Mouse (Mus musculus): ENCODE data around the gene Fam161a. TPM values are rescaled to one million over a fixed set of nuclear protein-coding genes. Genes with fewer than 3 reads are reported as not detected.

Gene Fam161a
- 5.4 and 6.7 TPM in 2 replicates for polyA plus RNA-seq (2015; fragmentation: Nextera tagmentation; extraction: Ambion mirVana)

DNA sequence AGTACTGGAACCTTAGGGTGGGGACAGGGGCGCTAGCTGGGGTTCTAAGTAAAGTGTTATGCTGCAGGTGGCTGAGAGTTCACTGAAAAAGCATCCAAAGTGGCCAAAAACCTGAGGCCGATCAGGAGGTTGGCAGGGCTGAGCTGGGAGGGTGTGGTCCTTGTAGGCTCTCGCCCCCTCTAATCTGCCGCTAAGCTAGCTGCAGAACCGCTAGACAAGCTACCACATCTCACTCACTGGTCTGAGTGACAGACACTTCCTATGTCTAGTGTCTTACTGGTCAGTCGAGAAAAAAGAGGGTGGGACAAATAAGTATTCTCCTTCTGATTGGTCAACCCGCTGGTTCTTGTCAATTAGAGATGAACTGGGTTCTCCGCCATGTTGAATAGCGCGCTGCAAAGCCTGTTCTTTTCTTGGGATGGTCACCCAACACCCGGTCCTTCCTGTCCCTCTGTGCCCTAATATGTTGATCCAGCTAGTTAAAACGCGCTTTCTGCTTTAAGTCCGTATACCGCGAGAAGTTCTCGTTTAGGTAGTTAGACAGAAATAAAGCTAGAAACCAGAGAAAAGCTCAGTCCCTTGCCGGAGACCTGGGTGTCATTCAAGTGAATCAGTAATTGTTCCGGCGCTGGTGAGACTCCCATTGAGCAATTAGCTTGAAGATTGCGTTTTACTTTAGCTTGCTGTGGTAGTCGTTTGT, at the start of gene Fam161a:
Gene Fam161a, plus strand, starts transcription at position 51 of the 700 bp plus-strand sequence.
- no peaks in the 10 kb centered on the region for H3K27me3 ChIP-seq (ENCODE audit: control insufficient read depth, insufficient read depth, low read depth, low read length)
- peak; percentile 97 for ATAC-seq
- peak within 1 kb of the TSS; percentile 59 for H3K4me3 ChIP-seq (ENCODE audit: low read depth, low read length)
- H3K4me2 ChIP-seq (ENCODE audit: low read length), result peak within 1 kb of the TSS; percentile 78
- peak within 1 kb of the TSS; percentile 91 for H3K27ac ChIP-seq (ENCODE audit: low read length)
- peaks cover 12% of the 10 kb centered on the region for H3K36me3 ChIP-seq (ENCODE audit: control insufficient read depth, insufficient read depth, low read length)
- under 1% methylated on average over 22 of the region's 22 CpGs for WGBS
- H3K9me3 ChIP-seq (replicated peaks; ENCODE audit: control insufficient read depth, low read length, poor library complexity, severe bottlenecking), result no peaks in the 10 kb centered on the region
- peak within 1 kb of the TSS; percentile 75 for H3K9ac ChIP-seq (ENCODE audit: low read depth, low read length)
- peaks cover 6% of the 10 kb centered on the region; the same call in 1 of the 2 replicates for H3K4me1 ChIP-seq (ENCODE audit: control insufficient read depth, insufficient read depth, low read length)

GRCm38 (mm10) chr11:22957791-22958374, 49.4 kb upstream of the Fam161a start:
- Histone ChIP-seq H3K9me3 (replicated peaks; ENCODE audit: control insufficient read depth, low read length, poor library complexity, severe bottlenecking) (no peaks in the 10 kb centered on the region; the same call in 1 of the 2 replicates), H3K4me1 (ENCODE audit: control insufficient read depth, insufficient read depth, low read length) (no peaks in the 10 kb centered on the region), H3K36me3 (ENCODE audit: control insufficient read depth, insufficient read depth, low read length) (0 out of 2 replicates have a peak, but pooled peaks cover 2% of the 10 kb centered on the region), H3K27ac (ENCODE audit: low read length) (no peak overlapping the region), H3K27me3 (ENCODE audit: control insufficient read depth, insufficient read depth, low read depth, low read length) (no peaks in the 10 kb centered on the region), H3K9ac (ENCODE audit: low read depth, low read length) (no peak overlapping the region), H3K4me2 (ENCODE audit: low read length) (no peak overlapping the region), H3K4me3 (ENCODE audit: low read depth, low read length) (no peak overlapping the region)
- ATAC-seq, result no peak
- 94% methylated on average over 4 of the region's 4 CpGs for WGBS

DNA sequence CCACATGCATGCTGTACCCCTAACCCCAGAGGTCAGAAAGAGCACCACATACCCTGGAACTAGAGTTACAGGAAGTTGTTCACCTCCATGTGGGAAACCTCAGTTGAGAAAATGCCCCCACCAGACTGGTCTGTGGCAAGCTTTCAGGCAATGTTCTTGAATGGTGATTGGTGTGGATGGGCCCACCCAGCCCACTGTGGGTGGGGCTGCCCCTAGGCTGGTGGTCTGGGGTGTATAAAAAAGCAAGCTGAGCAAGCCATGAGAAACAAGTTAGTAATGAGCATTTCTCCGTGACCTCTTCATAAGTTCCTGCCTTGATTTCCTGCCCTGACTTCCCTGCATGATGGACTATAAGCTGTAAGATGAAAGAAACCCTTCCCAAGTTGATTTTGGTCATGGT, 45.2 kb upstream of the Fam161a start:
- ATAC-seq, result no peak

DNA sequence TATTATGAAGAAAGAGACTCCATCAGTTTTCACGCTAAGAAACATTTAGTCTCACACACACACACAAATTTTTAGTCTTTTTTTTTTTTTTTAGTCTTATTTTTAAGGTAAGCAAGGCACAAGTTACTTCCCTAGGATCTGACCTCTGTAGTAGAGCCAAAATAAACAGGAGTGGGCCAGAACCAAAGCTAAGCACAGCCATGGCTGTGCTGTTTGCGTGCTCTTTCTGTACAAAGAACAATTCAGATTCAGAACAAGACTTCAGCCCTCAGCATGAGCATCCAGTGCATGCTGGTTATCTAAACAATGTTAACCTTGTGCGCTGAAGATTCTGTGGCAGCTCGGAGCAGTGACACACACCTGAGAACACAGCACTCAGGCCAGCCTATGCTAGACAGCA, 42.9 kb upstream of the Fam161a start:
- Histone ChIP-seq H3K27ac (ENCODE audit: low read length) (no peak overlapping the region), H3K36me3 (ENCODE audit: control insufficient read depth, insufficient read depth, low read length) (no peaks in the 10 kb centered on the region), H3K27me3 (ENCODE audit: control insufficient read depth, insufficient read depth, low read depth, low read length) (no peaks in the 10 kb centered on the region), H3K4me1 (ENCODE audit: control insufficient read depth, insufficient read depth, low read length) (no peaks in the 10 kb centered on the region), H3K9ac (ENCODE audit: low read depth, low read length) (no peak overlapping the region), H3K9me3 (replicated peaks; ENCODE audit: control insufficient read depth, low read length, poor library complexity, severe bottlenecking) (no peaks in the 10 kb centered on the region), H3K4me3 (ENCODE audit: low read depth, low read length) (no peak overlapping the region), H3K4me2 (ENCODE audit: low read length) (no peak overlapping the region)
- no peak for ATAC-seq
- 76% methylated on average over 4 of the region's 4 CpGs for WGBS

More for the DNA sequence above, 45.2 kb upstream of the Fam161a start:
- Histone ChIP-seq H3K4me1 (ENCODE audit: control insufficient read depth, insufficient read depth, low read length) (no peaks in the 10 kb centered on the region), H3K4me3 (ENCODE audit: low read depth, low read length) (no peak overlapping the region), H3K36me3 (ENCODE audit: control insufficient read depth, insufficient read depth, low read length) (no peaks in the 10 kb centered on the region), H3K27ac (ENCODE audit: low read length) (no peak overlapping the region), H3K9ac (ENCODE audit: low read depth, low read length) (no peak overlapping the region), H3K4me2 (ENCODE audit: low read length) (no peak overlapping the region), H3K27me3 (ENCODE audit: control insufficient read depth, insufficient read depth, low read depth, low read length) (no peaks in the 10 kb centered on the region), H3K9me3 (replicated peaks; ENCODE audit: control insufficient read depth, low read length, poor library complexity, severe bottlenecking) (no peaks in the 10 kb centered on the region)
- WGBS, result 95% methylated on average over 1 of the region's 1 CpGs

GRCm38 (mm10) chr11:22965503-22965902, 41.8 kb upstream of the Fam161a start:
- Histone ChIP-seq H3K27ac (ENCODE audit: low read length) (no peak overlapping the region), H3K9ac (ENCODE audit: low read depth, low read length) (no peak overlapping the region), H3K27me3 (ENCODE audit: control insufficient read depth, insufficient read depth, low read depth, low read length) (no peaks in the 10 kb centered on the region), H3K4me1 (ENCODE audit: control insufficient read depth, insufficient read depth, low read length) (no peaks in the 10 kb centered on the region), H3K4me3 (ENCODE audit: low read depth, low read length) (no peak overlapping the region), H3K4me2 (ENCODE audit: low read length) (no peak overlapping the region), H3K9me3 (replicated peaks; ENCODE audit: control insufficient read depth, low read length, poor library complexity, severe bottlenecking) (peaks cover 1% of the 10 kb centered on the region; the same call in 1 of the 2 replicates), H3K36me3 (ENCODE audit: control insufficient read depth, insufficient read depth, low read length) (no peaks in the 10 kb centered on the region)
- no peak for ATAC-seq
- WGBS, result 84% methylated on average over 4 of the region's 4 CpGs

- 65% methylated on average over 6 of the region's 6 CpGs for WGBS
- Histone ChIP-seq H3K27ac (ENCODE audit: low read length) (no peak overlapping the region), H3K4me1 (ENCODE audit: control insufficient read depth, insufficient read depth, low read length) (peaks cover 3% of the 10 kb centered on the region), H3K9ac (ENCODE audit: low read depth, low read length) (no peak overlapping the region), H3K4me2 (ENCODE audit: low read length) (no peak overlapping the region), H3K36me3 (ENCODE audit: control insufficient read depth, insufficient read depth, low read length) (peaks cover 5% of the 10 kb centered on the region; the same call in 1 of the 2 replicates), H3K27me3 (ENCODE audit: control insufficient read depth, insufficient read depth, low read depth, low read length) (no peaks in the 10 kb centered on the region), H3K9me3 (replicated peaks; ENCODE audit: control insufficient read depth, low read length, poor library complexity, severe bottlenecking) (peaks cover 19% of the 10 kb centered on the region; the same call in 1 of the 2 replicates), H3K4me3 (ENCODE audit: low read depth, low read length) (no peak overlapping the region)
- no peak for ATAC-seq
Measured at GRCm38 (mm10) chr11:22969486-22969885, 37.8 kb upstream of the Fam161a start.

DNA sequence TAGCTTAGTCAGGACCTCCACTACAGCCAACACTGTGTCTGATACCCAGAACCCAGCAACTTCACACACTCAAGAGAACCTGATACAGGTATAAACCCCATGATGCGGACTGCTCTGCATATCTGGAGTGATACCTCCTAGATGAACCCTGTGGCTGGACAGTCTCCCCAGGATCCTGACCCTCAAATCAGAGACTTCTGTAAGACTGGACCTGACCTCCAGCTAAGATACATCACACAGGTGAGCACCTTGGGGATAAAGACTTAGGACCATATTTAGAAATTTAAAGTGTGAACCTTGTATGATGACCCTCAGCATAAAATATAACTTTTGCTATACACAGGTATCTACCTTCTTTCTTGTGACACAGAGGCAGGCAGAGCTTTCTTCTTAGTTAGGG, 36.8 kb upstream of the Fam161a start:
- ATAC-seq, result no peak
- Histone ChIP-seq H3K36me3 (ENCODE audit: control insufficient read depth, insufficient read depth, low read length) (peaks cover 5% of the 10 kb centered on the region; the same call in 1 of the 2 replicates), H3K9ac (ENCODE audit: low read depth, low read length) (no peak overlapping the region), H3K9me3 (replicated peaks; ENCODE audit: control insufficient read depth, low read length, poor library complexity, severe bottlenecking) (peaks cover 19% of the 10 kb centered on the region; the same call in 1 of the 2 replicates), H3K27me3 (ENCODE audit: control insufficient read depth, insufficient read depth, low read depth, low read length) (no peaks in the 10 kb centered on the region), H3K4me2 (ENCODE audit: low read length) (no peak overlapping the region), H3K4me1 (ENCODE audit: control insufficient read depth, insufficient read depth, low read length) (peaks cover 9% of the 10 kb centered on the region), H3K27ac (ENCODE audit: low read length) (no peak overlapping the region), H3K4me3 (ENCODE audit: low read depth, low read length) (no peak overlapping the region)
- 100% methylated on average over 1 of the region's 1 CpGs for WGBS

DNA sequence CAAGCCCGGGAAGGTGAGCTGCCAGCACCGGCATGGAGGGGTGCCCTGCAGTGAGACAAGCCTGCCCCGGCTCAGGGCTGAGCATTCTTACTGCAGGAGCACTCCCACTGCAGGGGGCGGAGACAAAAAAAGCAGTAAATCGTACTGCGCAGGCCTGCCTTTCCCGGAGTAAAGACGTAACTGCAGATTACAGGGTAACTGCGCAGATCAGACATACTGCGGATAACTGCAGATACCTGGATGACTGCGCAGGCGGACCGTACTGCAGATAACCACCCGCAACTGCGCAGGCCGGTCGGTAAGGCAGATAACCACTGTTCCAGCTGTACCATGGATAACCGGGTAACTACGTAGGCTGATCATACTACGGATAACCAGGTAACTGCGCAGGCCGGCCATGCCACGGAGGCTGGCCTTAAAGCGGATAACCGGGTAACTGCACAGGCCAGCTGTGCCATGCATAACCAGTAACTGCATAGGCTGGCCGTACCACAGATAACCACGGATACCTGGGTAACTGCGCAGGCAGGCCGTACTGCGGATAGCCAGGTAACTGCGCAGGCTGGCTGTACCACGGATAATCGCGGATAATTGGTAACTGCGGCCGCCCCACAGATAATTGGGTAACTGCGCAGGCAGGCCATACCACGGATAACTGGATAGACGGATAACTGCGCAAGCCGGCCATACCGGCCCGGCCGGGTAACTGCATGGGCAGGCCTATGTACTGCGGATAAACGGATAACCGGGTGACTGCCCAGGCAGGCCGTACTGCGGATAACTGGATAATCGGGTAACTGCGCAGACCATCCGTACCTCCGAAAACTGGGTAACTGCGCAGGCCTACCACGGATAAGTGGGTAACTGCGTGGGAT, 35.3 kb upstream of the Fam161a start, which contains the start of gene Zrsr1:
Gene Zrsr1, plus strand, starts transcription at position 171 of the 875 bp plus-strand sequence.
- Histone ChIP-seq H3K9ac (ENCODE audit: low read depth, low read length) (peak within 1 kb of the TSS; percentile 73), H3K4me3 (ENCODE audit: low read depth, low read length) (peak within 1 kb of the TSS; percentile 49), H3K4me2 (ENCODE audit: low read length) (peak within 1 kb of the TSS; percentile 59), H3K36me3 (ENCODE audit: control insufficient read depth, insufficient read depth, low read length) (peaks cover 7% of the 10 kb centered on the region; the same call in 1 of the 2 replicates), H3K27me3 (ENCODE audit: control insufficient read depth, insufficient read depth, low read depth, low read length) (no peaks in the 10 kb centered on the region), H3K4me1 (ENCODE audit: control insufficient read depth, insufficient read depth, low read length) (peaks cover 23% of the 10 kb centered on the region), H3K9me3 (replicated peaks; ENCODE audit: control insufficient read depth, low read length, poor library complexity, severe bottlenecking) (peaks cover 19% of the 10 kb centered on the region; the same call in 1 of the 2 replicates), H3K27ac (ENCODE audit: low read length) (peak within 1 kb of the TSS; percentile 81)
- WGBS, result 46% methylated on average over 56 of the region's 56 CpGs
- ATAC-seq, result peak; percentile 91
